Mouse (Mus musculus): Measurements from ENCODE around the gene Npff. TPM values are rescaled to one million over a fixed set of nuclear protein-coding genes. Genes with fewer than 3 reads are reported as not detected.

Npff gene
- polyA plus RNA-seq, 1 experiment from 2014 or later = 2.3 TPM

- Histone ChIP-seq H3K4me1 (ENCODE audit: control insufficient read depth, insufficient read depth, low read length) (no peaks in the 10 kb centered on the region), H3K9ac (replicated peaks; ENCODE audit: low read depth, low read length) (no peak overlapping the region), H3K27me3 (ENCODE audit: control insufficient read depth, insufficient read depth, low read length) (no peaks in the 10 kb centered on the region), H3K4me3 (ENCODE audit: low read depth, low read length) (no peak overlapping the region), H3K4me2 (replicated peaks; ENCODE audit: low read depth, low read length) (no peak overlapping the region), H3K36me3 (ENCODE audit: control insufficient read depth, insufficient read depth, low read length) (peaks cover 51% of the 10 kb centered on the region), H3K27ac (ENCODE audit: low read length) (no peak overlapping the region), H3K9me3 (ENCODE audit: control insufficient read depth, low read depth, low read length) (no peaks in the 10 kb centered on the region)
- no peak for ATAC-seq (ENCODE audit: insufficient number of reproducible peaks, insufficient read depth, low FRiP score, low read depth)
- 95% methylated on average over 3 of the region's 3 CpGs for WGBS
Measured at GRCm38 (mm10) chr15:102547478-102547877, 22.7 kb upstream of the Npff start.

- H3K27ac ChIP-seq (ENCODE audit: low read length) = no peak overlapping the region
- 87% methylated on average over 3 of the region's 3 CpGs for WGBS
- no peaks in the 10 kb centered on the region for H3K27me3 ChIP-seq (ENCODE audit: control insufficient read depth, insufficient read depth, low read length)
- peaks cover 53% of the 10 kb centered on the region for H3K36me3 ChIP-seq (ENCODE audit: control insufficient read depth, insufficient read depth, low read length)
- no peak overlapping the region for H3K4me2 ChIP-seq (replicated peaks; ENCODE audit: low read depth, low read length)
- no peak for ATAC-seq (ENCODE audit: insufficient number of reproducible peaks, insufficient read depth, low FRiP score, low read depth)
- H3K9me3 ChIP-seq (ENCODE audit: control insufficient read depth, low read depth, low read length) = no peaks in the 10 kb centered on the region
- H3K9ac ChIP-seq (replicated peaks; ENCODE audit: low read depth, low read length) = no peak overlapping the region
- H3K4me1 ChIP-seq (ENCODE audit: control insufficient read depth, insufficient read depth, low read length) = no peaks in the 10 kb centered on the region
- H3K4me3 ChIP-seq (ENCODE audit: low read depth, low read length) = no peak overlapping the region
Measured at GRCm38 (mm10) chr15:102546677-102547427, 22.1 kb upstream of the Npff start.

- H3K27ac ChIP-seq (ENCODE audit: low read length) = no peak overlapping the region
- no peaks in the 10 kb centered on the region for H3K27me3 ChIP-seq (ENCODE audit: control insufficient read depth, insufficient read depth, low read length)
- 91% methylated on average over 3 of the region's 3 CpGs for WGBS
- no peak for ATAC-seq (ENCODE audit: insufficient number of reproducible peaks, insufficient read depth, low FRiP score, low read depth)
- H3K4me2 ChIP-seq (replicated peaks; ENCODE audit: low read depth, low read length) = no peak overlapping the region
- no peaks in the 10 kb centered on the region for H3K9me3 ChIP-seq (ENCODE audit: control insufficient read depth, low read depth, low read length)
- H3K36me3 ChIP-seq (ENCODE audit: control insufficient read depth, insufficient read depth, low read length) = peaks cover 49% of the 10 kb centered on the region
- no peak overlapping the region for H3K4me3 ChIP-seq (ENCODE audit: low read depth, low read length)
- no peak overlapping the region for H3K9ac ChIP-seq (replicated peaks; ENCODE audit: low read depth, low read length)
- no peaks in the 10 kb centered on the region for H3K4me1 ChIP-seq (ENCODE audit: control insufficient read depth, insufficient read depth, low read length)
Measured at GRCm38 (mm10) chr15:102546246-102546645, 21.5 kb upstream of the Npff start.

- no peak overlapping the region for H3K4me2 ChIP-seq (replicated peaks; ENCODE audit: low read depth, low read length)
- H3K27ac ChIP-seq (ENCODE audit: low read length) = no peak overlapping the region
- H3K9ac ChIP-seq (replicated peaks; ENCODE audit: low read depth, low read length) = no peak overlapping the region
- peaks cover 48% of the 10 kb centered on the region for H3K36me3 ChIP-seq (ENCODE audit: control insufficient read depth, insufficient read depth, low read length)
- H3K9me3 ChIP-seq (ENCODE audit: control insufficient read depth, low read depth, low read length) = no peaks in the 10 kb centered on the region
- no peaks in the 10 kb centered on the region for H3K4me1 ChIP-seq (ENCODE audit: control insufficient read depth, insufficient read depth, low read length)
- no peaks in the 10 kb centered on the region for H3K27me3 ChIP-seq (ENCODE audit: control insufficient read depth, insufficient read depth, low read length)
- no peak overlapping the region for H3K4me3 ChIP-seq (ENCODE audit: low read depth, low read length)
- WGBS = 94% methylated on average over 4 of the region's 4 CpGs
- no peak for ATAC-seq (ENCODE audit: insufficient number of reproducible peaks, insufficient read depth, low FRiP score, low read depth)
Measured at GRCm38 (mm10) chr15:102544801-102545200, 20.1 kb upstream of the Npff start.

- H3K4me1 ChIP-seq (ENCODE audit: control insufficient read depth, insufficient read depth, low read length) = no peaks in the 10 kb centered on the region
- H3K36me3 ChIP-seq (ENCODE audit: control insufficient read depth, insufficient read depth, low read length) = peaks cover 69% of the 10 kb centered on the region
- H3K9ac ChIP-seq (replicated peaks; ENCODE audit: low read depth, low read length) = no peak overlapping the region
- H3K27ac ChIP-seq (ENCODE audit: low read length) = no peak overlapping the region
- ATAC-seq (ENCODE audit: insufficient number of reproducible peaks, insufficient read depth, low FRiP score, low read depth) = no peak
- H3K27me3 ChIP-seq (ENCODE audit: control insufficient read depth, insufficient read depth, low read length) = no peaks in the 10 kb centered on the region
- H3K4me2 ChIP-seq (replicated peaks; ENCODE audit: low read depth, low read length) = no peak overlapping the region
- no peaks in the 10 kb centered on the region for H3K9me3 ChIP-seq (ENCODE audit: control insufficient read depth, low read depth, low read length)
- no peak overlapping the region for H3K4me3 ChIP-seq (ENCODE audit: low read depth, low read length)
- WGBS = 93% methylated on average over 7 of the region's 7 CpGs
Measured at GRCm38 (mm10) chr15:102533926-102534325, 9.2 kb upstream of the Npff start.

GRCm38 (mm10) chr15:102532106-102532900, 7.6 kb upstream of the Npff start:
- Histone ChIP-seq H3K27ac (ENCODE audit: low read length) (no peak overlapping the region), H3K9me3 (ENCODE audit: control insufficient read depth, low read depth, low read length) (no peaks in the 10 kb centered on the region), H3K9ac (replicated peaks; ENCODE audit: low read depth, low read length) (no peak overlapping the region), H3K4me2 (replicated peaks; ENCODE audit: low read depth, low read length) (no peak overlapping the region), H3K4me3 (ENCODE audit: low read depth, low read length) (no peak overlapping the region), H3K36me3 (ENCODE audit: control insufficient read depth, insufficient read depth, low read length) (peaks cover 74% of the 10 kb centered on the region), H3K4me1 (ENCODE audit: control insufficient read depth, insufficient read depth, low read length) (no peaks in the 10 kb centered on the region), H3K27me3 (ENCODE audit: control insufficient read depth, insufficient read depth, low read length) (no peaks in the 10 kb centered on the region)
- no peak for ATAC-seq (ENCODE audit: insufficient number of reproducible peaks, insufficient read depth, low FRiP score, low read depth)
- WGBS = 88% methylated on average over 3 of the region's 3 CpGs

- no peak for ATAC-seq (ENCODE audit: insufficient number of reproducible peaks, insufficient read depth, low FRiP score, low read depth)
- peaks cover 69% of the 10 kb centered on the region for H3K36me3 ChIP-seq (ENCODE audit: control insufficient read depth, insufficient read depth, low read length)
Measured at GRCm38 (mm10) chr15:102531586-102531985, 6.8 kb upstream of the Npff start.

GRCm38 (mm10) chr15:102530566-102530965, 5.8 kb upstream of the Npff start:
- no peak for ATAC-seq (ENCODE audit: insufficient number of reproducible peaks, insufficient read depth, low FRiP score, low read depth)
- Histone ChIP-seq H3K27ac (ENCODE audit: low read length) (no peak overlapping the region), H3K9me3 (ENCODE audit: control insufficient read depth, low read depth, low read length) (no peaks in the 10 kb centered on the region), H3K4me2 (replicated peaks; ENCODE audit: low read depth, low read length) (no peak overlapping the region), H3K4me1 (ENCODE audit: control insufficient read depth, insufficient read depth, low read length) (no peaks in the 10 kb centered on the region), H3K4me3 (ENCODE audit: low read depth, low read length) (no peak overlapping the region), H3K9ac (replicated peaks; ENCODE audit: low read depth, low read length) (no peak overlapping the region), H3K27me3 (ENCODE audit: control insufficient read depth, insufficient read depth, low read length) (no peaks in the 10 kb centered on the region), H3K36me3 (ENCODE audit: control insufficient read depth, insufficient read depth, low read length) (peaks cover 62% of the 10 kb centered on the region)
- WGBS = 81% methylated on average over 4 of the region's 4 CpGs

More at GRCm38 (mm10) chr15:102531586-102531985, 6.8 kb upstream of the Npff start:
- Histone ChIP-seq H3K4me1 (ENCODE audit: control insufficient read depth, insufficient read depth, low read length) (no peaks in the 10 kb centered on the region), H3K27ac (ENCODE audit: low read length) (no peak overlapping the region), H3K9ac (replicated peaks; ENCODE audit: low read depth, low read length) (no peak overlapping the region), H3K27me3 (ENCODE audit: control insufficient read depth, insufficient read depth, low read length) (no peaks in the 10 kb centered on the region), H3K4me2 (replicated peaks; ENCODE audit: low read depth, low read length) (no peak overlapping the region), H3K4me3 (ENCODE audit: low read depth, low read length) (no peak overlapping the region), H3K9me3 (ENCODE audit: control insufficient read depth, low read depth, low read length) (no peaks in the 10 kb centered on the region)
- WGBS = 85% methylated on average over 4 of the region's 4 CpGs
